Mouse (Mus musculus) limb, embryonic 15.5 days (tissue): Measurements from ENCODE around the gene Eif4e3. TPM values are rescaled to one million over a fixed set of nuclear protein-coding genes. Genes with fewer than 3 reads are reported as not detected.

Experiments
- ATAC-seq: fragments of 200-750 bp; cut with Nextera tagmentation; 2 replicates; pipeline ENCODE4 v1.8.0; 2017; ENCODE audit warnings: low read depth, moderate TSS enrichment; ENCODE audit not compliant: insufficient number of reproducible peaks, low FRiP score, low TSS enrichment
- H3K27ac ChIP-seq: fragments of 300-500 bp; sonication (generic); 2 replicates; pipeline ENCODE4 v1.5.1; 2015; ENCODE audit warnings: moderate library complexity, mild to moderate bottlenecking, inconsistent platforms
- H3K27me3 ChIP-seq: fragments of 300-500 bp; sonication (generic); 2 replicates; pipeline ENCODE4 v1.6.1; 2015; ENCODE audit warnings: inconsistent platforms
- H3K36me3 ChIP-seq: fragments of 300-500 bp; sonication (generic); 2 replicates; pipeline ENCODE4 v1.6.1; 2015; ENCODE audit warnings: inconsistent platforms
- H3K4me1 ChIP-seq: fragments of 300-500 bp; sonication (generic); 2 replicates; pipeline ENCODE4 v1.6.1; 2015; ENCODE audit warnings: inconsistent platforms
- H3K4me2 ChIP-seq: fragments of 300-500 bp; sonication (generic); 2 replicates; pipeline ENCODE4 v1.6.1; 2015; ENCODE audit warnings: mild to moderate bottlenecking, inconsistent platforms
- H3K4me3 ChIP-seq: fragments of 300-500 bp; sonication (generic); 2 replicates; pipeline ENCODE4 v1.5.1; 2015; ENCODE audit warnings: mild to moderate bottlenecking, inconsistent platforms
- H3K9ac ChIP-seq: fragments of 300-500 bp; sonication (generic); 2 replicates; pipeline ENCODE4 v1.6.1; 2015; ENCODE audit warnings: inconsistent platforms
- H3K9me3 ChIP-seq: fragments of 300-500 bp; sonication (generic); 2 replicates; pipeline ENCODE4 v1.6.1; 2016; ENCODE audit warnings: inconsistent platforms
- WGBS: fragments of 180-500 bp; shearing (Covaris S2); methylation state at CpG from one replicate; pipeline ENCODE4 v1.1.7; 2015; 5-methylcytosine and 5-hydroxymethylcytosine counted together
- polyA plus RNA-seq: library from polyadenylated mRNA; unstranded; fragments of >200 nt; fragmentation: Nextera tagmentation; extraction: Ambion mirVana; gene quantifications from 2 replicates; pipeline ENCODE4 v1.2.1, GENCODE M21; 2015

The Eif4e3 gene
- polyA plus RNA-seq, 1 experiment from 2014 or later, result 12.2 TPM

GRCm38 (mm10) chr6:99660443-99660842, 6.1 kb downstream of the Eif4e3 start:
- Histone ChIP-seq H3K4me3 (no peak overlapping the region), H3K9ac (no peak overlapping the region), H3K27ac (no peak overlapping the region), H3K27me3 (no peaks in the 10 kb centered on the region), H3K9me3 (no peaks in the 10 kb centered on the region), H3K36me3 (no peaks in the 10 kb centered on the region), H3K4me1 (peaks cover 8% of the 10 kb centered on the region; the same call in 1 of the 2 replicates), H3K4me2 (no peak overlapping the region)
- 31% methylated on average over 3 of the region's 3 CpGs for WGBS
- ATAC-seq, result no peak

DNA sequence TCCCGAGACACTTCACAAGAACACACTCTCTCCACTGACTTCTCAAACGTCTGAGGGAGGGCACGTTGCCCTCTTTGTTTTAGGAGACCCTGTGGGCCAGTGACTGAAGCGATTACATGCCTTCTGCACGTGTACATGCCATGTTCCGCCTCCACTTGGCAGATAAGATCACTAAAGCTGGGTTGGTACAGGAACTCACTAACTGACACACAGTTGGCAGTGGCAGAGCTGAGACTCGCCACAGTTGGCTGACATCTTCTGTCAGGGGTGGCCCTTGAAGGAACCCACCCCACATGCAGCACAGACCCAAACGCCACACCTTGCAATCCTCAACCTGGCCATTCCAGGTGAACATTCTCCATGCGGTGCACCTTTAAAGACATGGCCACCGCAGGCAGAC, 8.0 kb downstream of the Eif4e3 start:
- no peak for ATAC-seq
- Histone ChIP-seq H3K27ac (no peak overlapping the region), H3K9ac (no peak overlapping the region), H3K4me2 (no peak overlapping the region), H3K9me3 (no peaks in the 10 kb centered on the region), H3K36me3 (no peaks in the 10 kb centered on the region), H3K4me1 (peaks cover 6% of the 10 kb centered on the region; the same call in 1 of the 2 replicates), H3K4me3 (no peak overlapping the region), H3K27me3 (no peaks in the 10 kb centered on the region)
- WGBS, result 65% methylated on average over 10 of the region's 10 CpGs

DNA sequence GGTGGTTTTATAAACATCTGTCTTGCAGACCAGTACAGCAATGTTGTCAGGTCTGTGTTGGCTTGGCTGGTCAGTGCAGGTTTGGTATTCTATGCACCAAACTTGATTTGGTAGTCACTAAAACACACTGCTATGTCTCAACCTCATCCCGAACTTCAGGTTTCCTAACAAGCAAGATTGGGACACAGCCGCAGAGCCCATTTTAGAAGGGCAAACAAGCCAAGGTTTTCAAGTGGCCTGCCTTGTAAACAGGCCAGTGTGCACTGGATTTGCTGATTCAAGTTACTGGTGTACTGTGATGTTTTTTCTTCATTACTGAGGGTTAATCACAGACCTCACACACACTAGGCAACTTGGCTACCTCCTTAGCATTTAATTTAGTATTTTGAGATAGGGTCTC, 10.5 kb downstream of the Eif4e3 start:
- Histone ChIP-seq H3K9ac (no peak overlapping the region), H3K4me1 (peaks cover 6% of the 10 kb centered on the region; the same call in 1 of the 2 replicates), H3K9me3 (no peaks in the 10 kb centered on the region), H3K27ac (no peak overlapping the region), H3K27me3 (no peaks in the 10 kb centered on the region), H3K4me2 (no peak overlapping the region), H3K4me3 (no peak overlapping the region), H3K36me3 (no peaks in the 10 kb centered on the region)
- ATAC-seq, result no peak
- 87% methylated on average over 2 of the region's 2 CpGs for WGBS

- WGBS, result 43% methylated on average over 7 of the region's 7 CpGs
- ATAC-seq, result no peak
Measured at GRCm38 (mm10) chr6:99655488-99655887, 11.1 kb downstream of the Eif4e3 start.

GRCm38 (mm10) chr6:99654343-99654742, 12.2 kb downstream of the Eif4e3 start:
- Histone ChIP-seq H3K9ac (no peak overlapping the region), H3K9me3 (no peaks in the 10 kb centered on the region), H3K4me1 (peaks cover 6% of the 10 kb centered on the region; the same call in 1 of the 2 replicates), H3K27me3 (no peaks in the 10 kb centered on the region), H3K27ac (no peak overlapping the region), H3K36me3 (no peaks in the 10 kb centered on the region), H3K4me3 (no peak overlapping the region), H3K4me2 (no peak overlapping the region)
- WGBS, result 31% methylated on average over 5 of the region's 5 CpGs
- no peak for ATAC-seq

More at GRCm38 (mm10) chr6:99655488-99655887, 11.1 kb downstream of the Eif4e3 start:
- Histone ChIP-seq H3K27me3 (no peaks in the 10 kb centered on the region), H3K4me1 (peaks cover 6% of the 10 kb centered on the region; the same call in 1 of the 2 replicates), H3K9ac (no peak overlapping the region), H3K9me3 (no peaks in the 10 kb centered on the region), H3K4me3 (no peak overlapping the region), H3K27ac (no peak overlapping the region), H3K4me2 (no peak overlapping the region), H3K36me3 (no peaks in the 10 kb centered on the region)

DNA sequence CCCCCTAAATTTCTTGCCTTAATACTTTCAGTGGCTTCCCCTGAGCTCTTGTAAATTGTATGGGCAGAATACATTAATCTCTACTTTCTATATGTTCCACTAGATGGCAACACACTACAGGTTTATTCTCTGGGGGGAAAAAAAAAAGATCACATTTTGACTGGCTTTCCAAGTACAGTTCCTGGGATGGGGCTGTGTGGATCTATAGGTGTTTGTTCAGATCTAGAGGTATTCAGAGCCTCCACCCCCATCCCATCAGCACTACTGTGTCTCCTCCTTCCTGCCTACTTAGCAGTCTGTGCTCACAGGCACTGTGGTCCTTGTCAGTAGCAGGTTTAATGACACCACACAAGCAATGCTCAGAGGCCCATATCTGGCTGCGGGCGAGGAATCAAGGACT, 14.2 kb downstream of the Eif4e3 start:
- no peak for ATAC-seq
- WGBS, result 84% methylated on average over 2 of the region's 2 CpGs
- H3K27me3 ChIP-seq, result no peaks in the 10 kb centered on the region
- H3K36me3 ChIP-seq, result no peaks in the 10 kb centered on the region
- no peak overlapping the region for H3K4me2 ChIP-seq
- no peak overlapping the region for H3K9ac ChIP-seq
- peaks cover 6% of the 10 kb centered on the region; the same call in 1 of the 2 replicates for H3K4me1 ChIP-seq
- no peaks in the 10 kb centered on the region for H3K9me3 ChIP-seq
- no peak overlapping the region for H3K4me3 ChIP-seq
- no peak overlapping the region for H3K27ac ChIP-seq

- H3K36me3 ChIP-seq, result 0 out of 2 replicates have a peak, but pooled peaks cover 3% of the 10 kb centered on the region
Measured at GRCm38 (mm10) chr6:99649307-99649706, 17.3 kb downstream of the Eif4e3 start.

GRCm38 (mm10) chr6:99646344-99646743, 20.2 kb downstream of the Eif4e3 start:
- H3K4me3 ChIP-seq, result no peak overlapping the region
- WGBS, result 52% methylated on average over 10 of the region's 10 CpGs
- H3K27ac ChIP-seq, result no peak overlapping the region
- no peaks in the 10 kb centered on the region for H3K9me3 ChIP-seq
- ATAC-seq, result no peak
- H3K4me2 ChIP-seq, result no peak overlapping the region
- no peaks in the 10 kb centered on the region for H3K27me3 ChIP-seq
- H3K9ac ChIP-seq, result no peak overlapping the region
- 0 out of 2 replicates have a peak, but pooled peaks cover 3% of the 10 kb centered on the region for H3K36me3 ChIP-seq
- H3K4me1 ChIP-seq, result peaks cover 7% of the 10 kb centered on the region

More at GRCm38 (mm10) chr6:99649307-99649706, 17.3 kb downstream of the Eif4e3 start:
- Histone ChIP-seq H3K9ac (no peak overlapping the region), H3K27me3 (no peaks in the 10 kb centered on the region), H3K4me1 (peaks cover 6% of the 10 kb centered on the region; the same call in 1 of the 2 replicates), H3K4me2 (no peak overlapping the region), H3K9me3 (no peaks in the 10 kb centered on the region), H3K4me3 (no peak overlapping the region), H3K27ac (no peak overlapping the region)
- ATAC-seq, result no peak
- WGBS, result 48% methylated on average over 2 of the region's 2 CpGs

- Histone ChIP-seq H3K27ac (no peak overlapping the region), H3K4me3 (no peak overlapping the region), H3K27me3 (no peaks in the 10 kb centered on the region), H3K36me3 (0 out of 2 replicates have a peak, but pooled peaks cover 3% of the 10 kb centered on the region), H3K9me3 (no peaks in the 10 kb centered on the region), H3K9ac (no peak overlapping the region), H3K4me2 (no peak overlapping the region), H3K4me1 (peaks cover 7% of the 10 kb centered on the region)
- 86% methylated on average over 5 of the region's 5 CpGs for WGBS
- ATAC-seq, result no peak
Measured at GRCm38 (mm10) chr6:99644876-99645275, 21.7 kb downstream of the Eif4e3 start.

DNA sequence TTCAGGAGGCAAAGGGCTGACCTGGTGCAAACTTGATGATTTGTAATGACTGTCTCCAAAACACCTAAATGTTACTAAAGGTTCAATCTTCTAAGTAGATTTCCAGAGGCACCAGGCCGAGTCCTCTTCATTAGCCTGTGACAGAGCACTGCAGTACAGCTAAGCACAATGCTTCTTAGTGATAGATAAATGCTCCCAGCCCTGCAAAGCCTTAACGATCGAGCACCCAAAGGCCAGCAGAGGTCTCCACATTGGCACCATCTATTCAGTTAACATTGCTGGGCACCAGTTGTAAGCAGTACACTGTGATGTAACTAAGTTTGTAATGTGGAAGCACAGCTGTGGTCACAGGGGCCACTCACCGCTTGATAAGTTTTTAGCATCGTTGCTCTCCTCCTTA, 22.2 kb downstream of the Eif4e3 start:
- H3K4me3 ChIP-seq, result no peak overlapping the region
- 0 out of 2 replicates have a peak, but pooled peaks cover 3% of the 10 kb centered on the region for H3K36me3 ChIP-seq
- WGBS, result 82% methylated on average over 5 of the region's 5 CpGs
- no peak overlapping the region for H3K4me2 ChIP-seq
- peaks cover 7% of the 10 kb centered on the region for H3K4me1 ChIP-seq
- no peaks in the 10 kb centered on the region for H3K9me3 ChIP-seq
- ATAC-seq, result no peak
- no peak overlapping the region for H3K9ac ChIP-seq
- no peak overlapping the region for H3K27ac ChIP-seq
- no peaks in the 10 kb centered on the region for H3K27me3 ChIP-seq

- peaks cover 7% of the 10 kb centered on the region for H3K4me1 ChIP-seq
- no peak overlapping the region for H3K27ac ChIP-seq
- no peaks in the 10 kb centered on the region for H3K9me3 ChIP-seq
- H3K36me3 ChIP-seq, result 0 out of 2 replicates have a peak, but pooled peaks cover 3% of the 10 kb centered on the region
- 67% methylated on average over 10 of the region's 10 CpGs for WGBS
- no peaks in the 10 kb centered on the region for H3K27me3 ChIP-seq
- ATAC-seq, result no peak
- no peak overlapping the region for H3K4me2 ChIP-seq
- H3K9ac ChIP-seq, result no peak overlapping the region
- no peak overlapping the region for H3K4me3 ChIP-seq
Measured at GRCm38 (mm10) chr6:99643439-99644199, 23.0 kb downstream of the Eif4e3 start.

DNA sequence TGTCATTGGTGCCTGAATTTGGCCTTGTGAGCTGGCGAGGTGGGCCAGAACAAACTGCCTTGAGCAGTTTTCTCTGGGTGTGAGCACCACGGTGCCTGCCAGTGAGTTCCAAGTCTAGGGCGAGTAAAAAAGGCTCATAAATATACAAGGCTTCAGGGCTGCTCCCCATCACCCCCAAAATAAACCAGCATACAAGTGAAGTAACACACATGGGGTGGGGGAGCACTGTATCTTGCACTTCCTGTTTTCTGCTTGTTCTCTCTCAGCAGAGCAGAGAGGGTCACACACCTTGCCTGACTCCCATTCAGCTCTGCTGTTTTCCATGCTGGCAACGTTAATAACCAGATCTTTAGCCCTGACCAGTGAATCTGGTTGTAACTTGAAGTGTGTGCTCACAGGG, 29.1 kb downstream of the Eif4e3 start:
- H3K9me3 ChIP-seq, result no peaks in the 10 kb centered on the region
- no peak overlapping the region for H3K9ac ChIP-seq
- no peak overlapping the region for H3K4me2 ChIP-seq
- H3K27me3 ChIP-seq, result no peaks in the 10 kb centered on the region
- H3K4me1 ChIP-seq, result peaks cover 10% of the 10 kb centered on the region; the same call in 1 of the 2 replicates
- 40% methylated on average over 4 of the region's 4 CpGs for WGBS
- H3K27ac ChIP-seq, result no peak overlapping the region
- no peaks in the 10 kb centered on the region; the same call in 1 of the 2 replicates for H3K36me3 ChIP-seq
- no peak for ATAC-seq
- H3K4me3 ChIP-seq, result no peak overlapping the region
